Mouse (Mus musculus): ENCODE measurements at regions not wholly inside any gene's neighbourhood (a gene's known extent, or its start where the extent isn't known, plus 50 kb on each side); places are given as distances from the start of the nearest gene placed in this dataset.
A peak's percentile ranks its signal among the peaks of the same experiment; 100 is the strongest.

DNA sequence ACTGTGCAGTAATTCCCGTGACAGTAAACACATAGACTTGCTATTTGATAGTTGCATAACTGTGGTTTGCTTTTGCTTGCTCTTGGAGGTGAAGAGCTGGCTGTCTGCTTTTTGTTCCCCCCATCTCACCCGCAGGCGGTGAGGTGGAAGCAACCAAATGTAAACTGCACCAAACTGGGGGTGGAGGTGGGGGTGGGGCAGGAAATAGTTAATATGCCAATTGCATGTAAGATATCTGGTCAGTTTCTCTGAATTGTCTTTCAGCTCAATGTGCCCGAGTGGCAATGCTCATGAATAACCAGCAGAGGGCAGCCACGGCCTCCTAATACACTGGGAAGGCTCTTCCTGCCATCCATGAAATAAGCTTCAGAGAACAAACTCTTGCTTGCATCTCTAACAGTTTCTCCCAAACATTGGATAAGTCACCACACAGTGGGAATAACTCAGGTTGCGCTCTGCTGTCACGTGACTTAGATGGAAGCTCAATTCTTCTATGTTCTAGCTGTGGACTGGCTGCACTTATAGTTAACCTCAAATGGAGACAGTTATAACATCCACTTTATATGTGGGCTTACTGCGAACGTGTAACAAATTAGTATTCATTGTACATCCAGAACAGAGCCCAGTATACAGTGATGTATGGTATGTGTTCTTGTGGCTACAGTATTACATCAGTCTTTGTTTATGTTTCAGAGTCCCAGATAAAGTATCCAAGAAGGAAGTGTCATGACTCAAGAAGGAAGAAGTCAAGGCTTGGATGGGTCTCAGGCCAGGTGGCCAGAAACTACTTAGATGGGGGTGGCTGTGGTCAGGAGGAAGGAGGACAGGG, 62.0 kb upstream of the Egflam start:
- peak; percentile 51 for ATAC-seq

DNA sequence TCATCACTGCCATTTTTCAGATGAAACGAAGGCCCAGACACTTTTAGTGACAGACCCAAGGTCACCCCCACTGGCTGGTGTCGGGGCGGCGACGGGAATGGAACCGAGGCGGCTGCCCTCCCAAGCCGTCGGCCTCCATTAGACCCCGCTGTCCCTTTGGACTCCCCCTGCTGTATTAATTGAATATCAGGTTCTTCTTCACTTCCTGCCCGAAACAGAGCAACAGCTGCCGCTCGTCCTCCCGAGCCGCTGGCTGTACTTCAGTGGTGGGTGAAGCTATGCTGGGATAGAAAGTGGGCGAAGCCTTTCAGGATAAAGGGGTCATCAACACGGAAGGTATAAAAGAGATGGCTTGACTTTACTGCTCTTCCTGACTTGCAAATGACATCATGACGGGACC, 64.4 kb upstream of the Egflam start:
- ATAC-seq: no peak

DNA sequence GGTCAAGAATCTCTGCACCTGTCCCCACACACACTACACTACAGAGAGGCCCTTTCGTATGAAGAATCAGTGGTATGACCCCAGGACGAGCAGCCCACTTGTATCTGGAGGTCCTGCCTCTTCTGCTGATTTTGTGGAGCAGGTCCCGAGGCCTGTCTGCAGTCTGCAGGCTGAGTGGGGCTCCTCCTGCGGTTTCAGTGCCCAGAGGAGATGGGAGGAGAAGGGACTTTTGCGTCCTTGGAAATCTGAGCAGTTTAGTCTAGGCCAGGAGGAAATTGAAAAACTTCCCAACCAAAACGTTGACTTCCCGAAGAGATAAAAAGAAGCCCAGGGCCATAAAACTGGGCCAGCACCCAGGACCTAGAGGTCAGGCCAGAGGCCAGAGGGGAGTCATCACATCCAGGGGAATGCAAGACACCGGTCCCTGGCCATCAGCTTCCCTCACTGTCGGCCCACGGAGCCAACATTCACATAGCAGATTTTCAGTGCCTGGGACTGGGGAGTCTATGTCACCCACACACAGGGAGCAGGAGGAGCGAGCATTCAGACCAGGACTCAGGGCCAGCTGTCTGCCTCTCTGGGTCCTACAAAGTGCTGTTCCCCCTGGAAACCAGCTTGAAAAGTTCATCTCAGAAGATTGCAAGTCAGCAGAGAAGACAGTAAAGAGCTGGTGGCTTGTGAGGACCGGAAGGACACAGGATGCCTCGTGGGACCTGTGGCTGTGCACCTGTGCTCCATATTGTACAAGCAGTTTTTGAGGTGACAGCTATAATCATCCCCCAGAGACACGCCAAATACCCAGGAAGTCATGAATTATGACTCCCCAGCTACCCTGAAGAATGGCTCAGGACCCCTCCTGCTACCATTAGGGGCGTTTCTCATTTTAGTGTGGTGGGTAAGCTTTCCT, 65.5 kb upstream of the Egflam start:
- no peak for ATAC-seq

DNA sequence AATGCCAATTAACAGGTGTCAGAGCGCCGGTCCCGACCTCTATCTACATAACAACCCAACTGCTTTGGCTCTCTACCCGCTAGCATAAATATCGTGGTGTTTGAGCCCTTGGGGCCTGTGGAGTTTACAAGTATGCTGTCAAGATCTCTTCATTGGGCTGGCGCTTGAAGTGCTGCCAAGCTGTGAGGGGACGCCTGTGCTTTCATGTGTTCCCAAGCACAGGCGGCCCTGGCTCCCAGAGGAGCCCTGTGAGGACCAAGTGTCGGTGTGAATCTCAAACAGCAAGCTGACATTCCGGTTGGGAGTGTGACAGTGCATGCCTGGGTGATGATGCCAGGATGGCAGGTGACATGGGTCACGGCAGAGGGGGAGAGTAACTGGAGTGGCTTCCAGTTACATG, 82.0 kb upstream of the Egflam start:
- ATAC-seq: no peak

DNA sequence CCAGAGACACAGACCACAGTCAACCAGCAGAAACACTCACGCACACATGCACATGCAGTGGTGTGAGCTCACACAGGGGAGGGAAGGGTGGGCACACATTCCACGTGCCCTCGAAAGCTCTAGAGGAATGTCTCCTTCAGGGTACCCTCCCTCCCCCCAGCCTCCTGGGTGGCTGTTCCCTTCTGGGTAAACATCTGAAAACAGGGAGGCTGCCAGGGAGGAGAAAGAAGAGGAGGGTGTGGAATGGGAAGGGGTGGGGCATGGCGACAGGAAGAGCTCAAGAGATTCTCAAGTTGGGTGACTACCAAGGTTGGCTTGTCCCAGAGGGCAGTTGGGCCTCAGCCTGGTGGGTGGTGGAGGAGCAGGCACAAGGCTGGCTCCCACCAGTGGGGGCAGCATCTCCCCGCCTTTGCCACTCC, 82.6 kb upstream of the Egflam start:
- no peak for ATAC-seq

DNA sequence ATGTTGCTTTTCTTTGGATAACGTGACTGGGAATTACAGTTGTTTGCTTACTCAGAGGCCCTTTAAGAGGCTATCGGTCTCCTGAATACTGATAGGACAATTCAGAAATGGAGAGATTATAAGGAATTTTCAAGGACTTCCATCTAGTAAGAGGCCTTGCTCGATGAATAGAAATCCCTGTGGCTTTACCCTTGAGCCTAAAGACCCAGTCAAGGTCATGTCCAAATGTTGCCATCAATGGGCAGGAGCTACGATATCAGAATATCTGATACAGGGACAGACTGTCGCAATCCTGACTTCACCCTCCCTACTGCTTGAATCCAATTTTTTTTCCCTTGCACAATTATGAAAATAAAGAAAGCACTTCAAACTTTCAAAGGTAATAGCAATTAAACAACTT, 85.5 kb upstream of the Egflam start:
- no peak for ATAC-seq

DNA sequence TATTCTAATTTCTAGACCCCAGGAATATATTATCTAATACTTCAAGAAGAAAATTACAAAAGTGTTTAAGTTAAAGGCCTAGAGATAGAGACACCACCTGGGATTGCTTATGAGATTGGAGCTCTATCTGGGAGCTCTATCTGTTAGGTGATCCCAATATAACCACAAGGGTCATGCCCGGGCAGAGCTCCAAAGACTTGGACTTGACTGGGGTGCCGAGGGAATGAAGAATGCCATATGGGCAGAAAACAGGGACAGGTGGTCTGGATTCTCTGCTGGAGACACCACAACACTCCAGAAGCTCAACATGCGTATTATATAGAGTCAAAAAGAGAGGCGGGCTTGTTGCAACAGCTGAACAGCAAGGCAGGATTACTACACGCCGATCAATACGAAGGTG, 92.9 kb upstream of the Egflam start:
- ATAC-seq: no peak

GRCm38 (mm10) chr15:7493126-7493669, 95.0 kb upstream of the Egflam start:
- no peak for ATAC-seq

DNA sequence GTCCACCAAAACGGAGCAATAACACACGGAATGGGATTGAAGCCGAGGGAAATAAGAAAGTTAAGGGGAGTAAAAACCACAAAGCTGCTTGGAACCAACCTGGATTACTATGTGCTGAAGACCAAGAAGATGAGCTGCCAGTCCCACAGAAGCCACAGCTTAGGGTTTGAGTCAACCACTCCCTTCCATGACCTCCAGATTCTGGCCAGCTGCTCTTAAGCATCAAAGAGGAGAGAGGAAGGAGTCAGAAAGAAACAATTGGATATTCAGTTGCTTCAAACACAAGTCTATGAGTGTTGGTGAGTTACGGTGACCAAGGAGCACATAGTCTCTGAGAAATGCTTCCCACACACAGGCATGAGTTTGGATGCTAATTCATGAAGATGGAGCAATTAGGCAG, 99.7 kb upstream of the Egflam start:
- no peak for ATAC-seq

GRCm38 (mm10) chr15:7508535-7508934, 110.3 kb upstream of the Egflam start:
- no peak for ATAC-seq

GRCm38 (mm10) chr15:7514743-7515273, 116.6 kb upstream of the Egflam start:
- no peak for ATAC-seq

DNA sequence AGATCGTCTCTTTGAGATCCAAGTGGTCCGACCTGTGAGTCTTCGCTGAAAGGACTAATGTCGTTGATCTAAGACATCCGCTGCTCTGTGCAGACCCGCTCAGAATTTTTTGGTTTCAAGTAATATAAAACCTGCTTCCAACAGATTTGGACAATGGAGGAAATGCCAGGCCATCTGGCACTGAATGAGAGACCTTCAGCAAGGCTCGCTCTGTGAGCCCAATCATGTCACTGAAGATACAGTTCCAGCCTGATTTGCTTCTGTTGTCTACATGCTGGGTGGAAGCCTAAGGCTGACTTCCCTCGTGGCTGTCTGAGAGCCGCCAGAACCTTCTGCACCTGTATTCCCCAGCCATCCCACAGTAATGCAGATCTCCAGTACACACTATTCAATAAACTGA, 123.4 kb upstream of the Egflam start:
- ATAC-seq: no peak

- no peak for ATAC-seq
Measured at GRCm38 (mm10) chr15:7522902-7523786, 124.9 kb upstream of the Egflam start.

GRCm38 (mm10) chr15:7530959-7531588, 132.9 kb upstream of the Egflam start:
- ATAC-seq: no peak

DNA sequence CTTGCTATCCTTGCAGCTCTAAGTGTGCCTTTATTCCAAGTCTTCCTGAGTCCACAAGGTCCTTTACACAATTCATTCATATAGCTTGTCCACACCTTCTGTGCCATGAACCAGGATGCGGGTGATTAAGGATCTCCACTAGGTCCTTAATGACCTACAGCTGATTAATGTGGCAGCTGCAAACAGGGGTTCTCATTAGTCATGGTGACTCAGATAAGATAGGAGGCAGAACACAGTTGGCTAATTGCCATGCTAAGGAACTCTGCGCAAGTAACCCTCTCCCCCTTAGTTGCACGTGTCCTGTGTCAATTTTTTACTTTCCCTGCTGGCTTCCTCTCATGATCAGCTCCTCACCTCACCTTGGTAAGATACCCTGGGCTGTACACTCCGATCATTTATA, 139.7 kb upstream of the Egflam start:
- ATAC-seq: no peak

DNA sequence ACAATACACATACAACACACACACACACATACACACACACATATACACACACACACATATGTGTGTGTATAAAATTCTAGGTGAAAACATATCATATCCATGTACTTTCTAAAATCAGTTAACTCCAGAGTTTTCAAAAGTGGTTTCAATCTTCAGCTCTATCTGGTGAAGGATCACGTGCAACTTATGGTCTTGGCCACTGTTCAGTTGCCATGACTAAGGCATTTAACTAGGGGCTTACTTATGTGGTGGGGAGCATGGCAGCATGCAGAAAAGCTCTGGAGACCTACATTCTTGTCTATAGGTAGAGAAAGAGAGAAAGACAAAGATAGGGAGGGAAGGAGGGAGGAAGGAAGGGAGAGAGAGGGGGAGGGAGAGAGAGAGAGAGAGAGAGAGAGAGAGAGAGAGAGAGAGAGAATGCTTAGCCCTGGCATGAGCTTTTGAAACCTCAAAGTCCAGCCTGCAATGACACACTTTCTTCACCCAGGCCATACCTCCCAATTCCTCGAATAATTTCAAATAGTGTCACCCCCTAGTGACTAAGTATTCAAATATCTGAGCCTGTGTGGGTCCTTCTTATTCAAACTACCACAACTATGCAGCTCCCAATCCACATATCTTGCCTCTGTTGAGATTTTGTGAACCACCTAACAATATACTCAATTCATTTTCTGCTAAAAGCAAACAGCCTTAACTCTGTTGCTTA, 155.1 kb upstream of the Egflam start:
- no peak for ATAC-seq

GRCm38 (mm10) chr15:7554433-7554832, 156.2 kb upstream of the Egflam start:
- no peak for ATAC-seq

- ATAC-seq: no peak
Measured at GRCm38 (mm10) chr15:7563279-7563678, 165.1 kb upstream of the Egflam start.

GRCm38 (mm10) chr15:7563726-7564125, 165.5 kb upstream of the Egflam start:
- no peak for ATAC-seq

- ATAC-seq: no peak
Measured at GRCm38 (mm10) chr15:7572221-7572620, 174.0 kb upstream of the Egflam start.

DNA sequence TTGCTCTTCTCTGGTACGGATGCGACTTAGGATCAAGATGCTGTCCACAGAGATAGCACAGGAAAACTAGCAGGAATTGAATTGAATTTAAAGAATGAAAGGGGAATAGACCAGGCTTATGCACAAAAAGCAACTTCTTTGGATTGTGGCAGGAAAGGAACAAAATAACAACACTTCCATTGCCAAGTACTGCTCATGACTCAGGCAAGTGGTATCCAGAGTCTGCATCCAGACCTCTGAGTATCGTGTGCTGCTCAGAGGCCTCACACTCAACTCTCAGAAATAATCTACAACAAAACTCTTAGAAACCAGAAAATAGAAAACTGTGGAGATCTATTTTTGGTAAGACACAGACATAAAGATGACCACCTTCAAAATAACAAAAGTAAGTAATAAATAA, 176.1 kb upstream of the Egflam start:
- no peak for ATAC-seq
